Mouse (Mus musculus) lung, embryonic 16.5 days (tissue): ENCODE measurements at regions not wholly inside any gene's neighbourhood (a gene's known extent, or its start where the extent isn't known, plus 50 kb on each side); places are given as distances from the start of the nearest gene placed in this dataset.

Experiments used
- ATAC-seq: fragments of 200-750 bp; cut with Nextera tagmentation; 2 replicates; pipeline ENCODE4 v1.8.0; 2017; ENCODE audit warnings: low read depth, mild to moderate bottlenecking, moderate library complexity
- H3K27ac ChIP-seq: fragments of 300-500 bp; sonication (generic); 2 replicates; pipeline ENCODE4 v1.5.1; 2014; ENCODE audit warnings: mild to moderate bottlenecking, control low read depth, low read length
- H3K27me3 ChIP-seq: fragments of 300-500 bp; sonication (generic); 2 replicates; pipeline ENCODE4 v1.6.1; 2014; ENCODE audit warnings: low read depth, low read length, mixed read lengths; ENCODE audit not compliant: control insufficient read depth, insufficient read depth
- H3K36me3 ChIP-seq: fragments of 300-500 bp; sonication (generic); 2 replicates; pipeline ENCODE4 v1.6.1; 2014; ENCODE audit warnings: low read length; ENCODE audit not compliant: control insufficient read depth, insufficient read depth
- H3K4me1 ChIP-seq: fragments of 300-500 bp; sonication (generic); replicated peaks from 2 replicates; pipeline ENCODE4 v1.6.1; 2014; ENCODE audit warnings: low read length, mixed read lengths; ENCODE audit not compliant: control insufficient read depth, insufficient read depth
- H3K4me2 ChIP-seq: fragments of 300-500 bp; sonication (generic); 2 replicates; pipeline ENCODE4 v1.6.1; 2014; ENCODE audit warnings: low read depth, low read length, control low read depth
- H3K4me3 ChIP-seq: fragments of 300-500 bp; sonication (generic); 2 replicates; pipeline ENCODE4 v1.5.1; 2014; ENCODE audit warnings: mild to moderate bottlenecking, low read length, control low read depth
- H3K9ac ChIP-seq: fragments of 300-500 bp; sonication (generic); 2 replicates; pipeline ENCODE4 v1.6.1; 2014; ENCODE audit warnings: low read length, control low read depth
- H3K9me3 ChIP-seq: fragments of 300-500 bp; sonication (generic); 2 replicates; pipeline ENCODE4 v1.6.1; 2016; ENCODE audit warnings: low read length; ENCODE audit not compliant: control insufficient read depth
- WGBS: fragments of 180-500 bp; shearing (Covaris S2); extraction: QIAGEN DNeasy Blood & Tissue Kit; methylation state at CpG from one replicate; pipeline ENCODE4 v1.1.7; 2014; 5-methylcytosine and 5-hydroxymethylcytosine counted together

GRCm38 (mm10) chrX:156736951-156737553 lies 678.1 kb downstream of the Phex start:
- Histone ChIP-seq H3K4me1 (no peaks in the 10 kb centered on the region), H3K9ac (no peak overlapping the region), H3K27me3 (no peaks in the 10 kb centered on the region), H3K4me2 (no peak overlapping the region), H3K27ac (no peak overlapping the region), H3K9me3 (no peaks in the 10 kb centered on the region), H3K4me3 (no peak overlapping the region), H3K36me3 (no peaks in the 10 kb centered on the region)
- ATAC-seq: peak; percentile 86
- WGBS: 51% methylated on average over 2 of the region's 3 CpGs

DNA sequence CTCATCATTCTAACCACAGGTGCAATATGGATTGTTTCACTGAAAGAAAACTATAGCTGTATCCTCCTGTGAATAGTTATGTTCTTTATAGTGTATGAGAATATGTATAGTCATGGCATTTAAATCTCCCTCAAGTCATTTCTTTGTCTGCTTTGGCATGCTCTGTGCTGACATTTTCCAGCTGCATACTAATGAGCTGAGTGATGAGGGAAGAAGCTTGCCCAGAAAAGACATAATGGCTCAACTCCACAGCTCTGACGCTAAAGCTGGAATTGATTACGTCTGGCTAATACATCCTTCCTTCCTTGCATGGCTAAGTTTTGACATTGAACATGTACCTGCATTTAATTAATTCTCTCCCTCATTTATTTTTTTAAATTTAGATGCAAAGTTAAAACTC lies 722.9 kb downstream of the Phex start:
- Histone ChIP-seq H3K9ac (no peak overlapping the region), H3K4me1 (no peaks in the 10 kb centered on the region), H3K4me2 (no peak overlapping the region), H3K27ac (no peak overlapping the region), H3K9me3 (no peaks in the 10 kb centered on the region), H3K36me3 (no peaks in the 10 kb centered on the region), H3K4me3 (no peak overlapping the region), H3K27me3 (no peaks in the 10 kb centered on the region)
- no peak for ATAC-seq
- WGBS: 52% methylated on average over 2 of the region's 2 CpGs

GRCm38 (mm10) chrX:156677911-156678310 lies 737.2 kb downstream of the Phex start:
- H3K27me3 ChIP-seq: no peaks in the 10 kb centered on the region
- no peak overlapping the region for H3K9ac ChIP-seq
- H3K36me3 ChIP-seq: no peaks in the 10 kb centered on the region
- H3K27ac ChIP-seq: no peak overlapping the region
- no peaks in the 10 kb centered on the region for H3K9me3 ChIP-seq
- no peak overlapping the region for H3K4me3 ChIP-seq
- ATAC-seq: no peak
- no peak overlapping the region for H3K4me2 ChIP-seq
- no peaks in the 10 kb centered on the region for H3K4me1 ChIP-seq

DNA sequence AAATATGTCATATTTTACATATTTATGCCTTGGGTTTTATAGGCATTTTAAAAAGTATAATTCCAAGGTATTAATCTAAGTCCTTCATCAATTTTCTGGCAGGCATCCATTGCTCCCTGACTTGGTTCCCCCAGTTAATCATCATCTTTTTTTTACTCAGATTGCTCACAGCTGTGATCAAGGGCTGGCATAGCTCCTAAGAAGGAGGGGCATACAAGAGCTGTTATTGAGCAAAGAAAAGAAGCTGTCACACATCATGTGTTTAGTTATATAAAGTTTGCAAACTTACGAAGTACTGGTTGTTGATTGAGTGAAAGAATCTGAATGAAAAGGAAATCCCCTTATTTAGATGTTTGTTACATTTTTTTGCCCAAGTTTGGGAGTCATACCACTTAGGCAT lies 741.5 kb downstream of the Phex start:
- Histone ChIP-seq H3K4me1 (no peaks in the 10 kb centered on the region), H3K4me2 (no peak overlapping the region), H3K4me3 (no peak overlapping the region), H3K27ac (no peak overlapping the region), H3K9me3 (no peaks in the 10 kb centered on the region), H3K9ac (no peak overlapping the region), H3K27me3 (no peaks in the 10 kb centered on the region), H3K36me3 (no peaks in the 10 kb centered on the region)
- peak; percentile 28; the same call in 1 of the 2 replicates for ATAC-seq
- 36% methylated on average over 1 of the region's 1 CpGs for WGBS

- H3K27ac ChIP-seq: no peak overlapping the region
- H3K4me1 ChIP-seq: no peaks in the 10 kb centered on the region
- no peak for ATAC-seq
- no peaks in the 10 kb centered on the region for H3K9me3 ChIP-seq
- no peaks in the 10 kb centered on the region for H3K36me3 ChIP-seq
- no peak overlapping the region for H3K9ac ChIP-seq
- H3K4me2 ChIP-seq: no peak overlapping the region
- no peak overlapping the region for H3K4me3 ChIP-seq
- H3K27me3 ChIP-seq: no peaks in the 10 kb centered on the region
These were observed 745.6 kb downstream of the Phex start for GRCm38 (mm10) chrX:156669521-156669920.
